Mouse (Mus musculus): ENCODE results near the gene Fdxr. TPM values are rescaled to one million over a fixed set of nuclear protein-coding genes. Genes with fewer than 3 reads are reported as not detected.

Gene Fdxr
- total RNA-seq, 2 experiments from 2014 or later, result 19.0 to 19.9 TPM

- no peak for DNase-seq (ENCODE audit: low spot score in 2 of 2)
Measured at GRCm38 (mm10) chr11:115243783-115244182, 33.1 kb downstream of the Fdxr start.

GRCm38 (mm10) chr11:115242746-115243145, 34.1 kb downstream of the Fdxr start:
- no peak for DNase-seq (ENCODE audit: low spot score in 2 of 2)

- no peak for DNase-seq (ENCODE audit: low spot score in 2 of 2)
Measured at GRCm38 (mm10) chr11:115241402-115241801, 35.4 kb downstream of the Fdxr start.

GRCm38 (mm10) chr11:115236570-115236969, 40.3 kb downstream of the Fdxr start:
- DNase-seq (ENCODE audit: low spot score in 2 of 2), result no peak

- DNase-seq (ENCODE audit: low spot score in 2 of 2), result no peak
Measured at GRCm38 (mm10) chr11:115234320-115235044, 42.4 kb downstream of the Fdxr start.

GRCm38 (mm10) chr11:115233526-115234290, 43.1 kb downstream of the Fdxr start:
- DNase-seq (ENCODE audit: low spot score in 2 of 2), result peak in 1 of 2 experiments; percentile 47

GRCm38 (mm10) chr11:115232889-115233288, 44.0 kb downstream of the Fdxr start:
- no peak for DNase-seq (ENCODE audit: low spot score in 2 of 2)

- DNase-seq (ENCODE audit: low spot score in 2 of 2), result peak in 1 of 2 experiments; percentile 42
Measured at GRCm38 (mm10) chr11:115231924-115232323, 44.9 kb downstream of the Fdxr start.

GRCm38 (mm10) chr11:115231168-115231915, 45.5 kb downstream of the Fdxr start:
- DNase-seq (ENCODE audit: low spot score in 2 of 2), result no peak

GRCm38 (mm10) chr11:115229021-115229930, 47.6 kb downstream of the Fdxr start:
- DNase-seq (ENCODE audit: low spot score in 2 of 2), result no peak

- no peak for DNase-seq (ENCODE audit: low spot score in 2 of 2)
Measured at GRCm38 (mm10) chr11:115228430-115228829, 48.4 kb downstream of the Fdxr start.

- DNase-seq (ENCODE audit: low spot score in 2 of 2), result no peak
Measured at GRCm38 (mm10) chr11:115227640-115228039, 49.2 kb downstream of the Fdxr start.

- DNase-seq (ENCODE audit: low spot score in 2 of 2), result peak in 1 of 2 experiments; percentile 38
Measured at GRCm38 (mm10) chr11:115226811-115227491, 49.9 kb downstream of the Fdxr start.

GRCm38 (mm10) chr11:115225301-115225700, 51.5 kb downstream of the Fdxr start:
- DNase-seq (ENCODE audit: low spot score in 2 of 2), result peak in 1 of 2 experiments; percentile 43

- peak in 1 of 2 experiments; percentile 64 for DNase-seq (ENCODE audit: low spot score in 2 of 2)
Measured at GRCm38 (mm10) chr11:115224889-115225288, 52.0 kb downstream of the Fdxr start.

- DNase-seq (ENCODE audit: low spot score in 2 of 2), result no peak
Measured at GRCm38 (mm10) chr11:115223877-115224276, 53.0 kb downstream of the Fdxr start.

GRCm38 (mm10) chr11:115223451-115223850, 53.4 kb downstream of the Fdxr start:
- DNase-seq (ENCODE audit: low spot score in 2 of 2), result no peak

GRCm38 (mm10) chr11:115222570-115222969, 54.3 kb downstream of the Fdxr start:
- DNase-seq (ENCODE audit: low spot score in 2 of 2), result no peak

- DNase-seq (ENCODE audit: low spot score in 2 of 2), result no peak
Measured at GRCm38 (mm10) chr11:115222077-115222476, 54.8 kb downstream of the Fdxr start.

- no peak for DNase-seq (ENCODE audit: low spot score in 2 of 2)
Measured at GRCm38 (mm10) chr11:115219685-115220084, 57.2 kb downstream of the Fdxr start.
